Mouse (Mus musculus) gastrocnemius, adult 2 months (tissue): Measurements from ENCODE around the gene Orm2. TPM values are rescaled to one million over a fixed set of nuclear protein-coding genes. Genes with fewer than 3 reads are reported as not detected.

Experiments
- DNase-seq: peaks from one replicate; pipeline ENCODE4 v3.0.0; 2022
- H3K27ac ChIP-seq: fragments of 200-600 bp; 2 replicates; pipeline ENCODE4 v1.8.1; 2022; ENCODE audit warnings: mild to moderate bottlenecking
- H3K4me3 ChIP-seq: fragments of 200-600 bp; 2 replicates; pipeline ENCODE4 v1.8.1; 2022; ENCODE audit warnings: mild to moderate bottlenecking, moderate library complexity
- CTCF ChIP-seq: fragments of 200-600 bp; IDR thresholded peaks from 2 replicates; pipeline ENCODE4 v1.8.1; 2022; ENCODE audit warnings: antibody characterized with exemption, mild to moderate bottlenecking, moderate library complexity
- intact Hi-C: fragments of 180-260 bp; cut with DNase I; formaldehyde crosslinking; loops from one replicate; pipeline ENCODE4 v1.15.1; 2025
- total RNA-seq, 2 experiments: library from RNA; stranded (reverse); gene quantifications; 2 replicates each; pipeline ENCODE4 v1.2.3; 2021

The Orm2 gene
- total RNA-seq, 2 experiments from 2014 or later: not detected

GRCm38 (mm10) chr4:63385253-63385652 is 23.0 kb downstream of the Orm2 start:
- intact Hi-C loops: no loop called here
- Histone ChIP-seq H3K4me3 (no peak overlapping the region), H3K27ac (no peak overlapping the region)
- no peak for TF ChIP-seq CTCF
- no peak for DNase-seq

GRCm38 (mm10) chr4:63385784-63386183 is 23.5 kb downstream of the Orm2 start:
- intact Hi-C loops: no loop called here

GRCm38 (mm10) chr4:63388029-63388428 is 25.8 kb downstream of the Orm2 start:
- H3K27ac ChIP-seq: no peak overlapping the region
- intact Hi-C loops: no loop called here
- no peak for DNase-seq
- no peak overlapping the region for H3K4me3 ChIP-seq
- no peak for TF ChIP-seq CTCF

More at GRCm38 (mm10) chr4:63385784-63386183, 23.5 kb downstream of the Orm2 start:
- no peak for TF ChIP-seq CTCF
- Histone ChIP-seq H3K27ac (no peak overlapping the region), H3K4me3 (no peak overlapping the region)
- no peak for DNase-seq

GRCm38 (mm10) chr4:63389121-63389886 is 27.1 kb downstream of the Orm2 start:
- TF ChIP-seq CTCF: no peak
- Histone ChIP-seq H3K27ac (no peak overlapping the region), H3K4me3 (no peak overlapping the region)
- DNase-seq: no peak
- intact Hi-C loops: no loop called here

GRCm38 (mm10) chr4:63389887-63390528 is 27.8 kb downstream of the Orm2 start:
- intact Hi-C loops: no loop called here
- Histone ChIP-seq H3K4me3 (no peak overlapping the region), H3K27ac (no peak overlapping the region)
- DNase-seq: no peak
- no peak for TF ChIP-seq CTCF

- intact Hi-C loops: no loop called here
- H3K27ac ChIP-seq: no peak overlapping the region
- DNase-seq: no peak
- H3K4me3 ChIP-seq: no peak overlapping the region
- TF ChIP-seq CTCF: no peak
These were observed 29.1 kb downstream of the Orm2 start for GRCm38 (mm10) chr4:63391322-63391721.

GRCm38 (mm10) chr4:63397981-63398537 is 35.8 kb downstream of the Orm2 start:
- H3K27ac ChIP-seq: 0 out of 2 replicates have a peak overlapping the region, but pooled peaks have one; percentile 93
- no peak for DNase-seq
- intact Hi-C loops: no loop called here
- TF ChIP-seq CTCF: no peak
- no peak overlapping the region for H3K4me3 ChIP-seq

- Histone ChIP-seq H3K4me3 (peak overlapping the region; percentile 69), H3K27ac (peak overlapping the region; percentile 93)
- peak; percentile 70 for DNase-seq
- TF ChIP-seq CTCF: no peak
- intact Hi-C loops: no loop called here
These were observed 36.8 kb downstream of the Orm2 start for GRCm38 (mm10) chr4:63398854-63399609.

GRCm38 (mm10) chr4:63399691-63400270 is 37.5 kb downstream of the Orm2 start:
- Histone ChIP-seq H3K27ac (peak overlapping the region; percentile 93), H3K4me3 (peak overlapping the region; percentile 69)
- intact Hi-C loops: no loop called here
- DNase-seq: no peak
- TF ChIP-seq CTCF: no peak

- DNase-seq: no peak
- intact Hi-C loops: no loop called here
- peak overlapping the region; percentile 69 for H3K4me3 ChIP-seq
- H3K27ac ChIP-seq: peak overlapping the region; percentile 93
- TF ChIP-seq CTCF: no peak
These were observed 38.5 kb downstream of the Orm2 start for GRCm38 (mm10) chr4:63400541-63401306.

- Histone ChIP-seq H3K27ac (peak overlapping the region; percentile 93), H3K4me3 (peak overlapping the region; percentile 69)
- TF ChIP-seq CTCF: no peak
- intact Hi-C loops: no loop called here
- no peak for DNase-seq
These were observed 39.4 kb downstream of the Orm2 start for GRCm38 (mm10) chr4:63401620-63402019.

- intact Hi-C loops: no loop called here
- Histone ChIP-seq H3K4me3 (peak overlapping the region; percentile 69), H3K27ac (peak overlapping the region; percentile 93)
- TF ChIP-seq CTCF: no peak
- no peak for DNase-seq
These were observed 39.8 kb downstream of the Orm2 start for GRCm38 (mm10) chr4:63402056-63402455.
